Mouse (Mus musculus) neural tube, embryonic 10.5 days (tissue): ENCODE measurements around the gene Nup214.
A peak's percentile ranks its signal among the peaks of the same experiment; 100 is the strongest.

ENCODE experiments used
- DNase-seq: peaks from one replicate; pipeline ENCODE4 v3.0.0-alpha.2; 2017; ENCODE audit warnings: low spot score; ENCODE audit errors: extremely low spot score

Nup214 gene

GRCm38 (mm10) chr2:31974141-31974808 is at the start of gene Nup214:
TSS of gene Nup214 (plus strand) at chr2:31974436.
- DNase-seq, result peak; percentile 100

- no peak for DNase-seq
Measured at GRCm38 (mm10) chr2:31924811-31925210, 49.4 kb upstream of the Nup214 start.

GRCm38 (mm10) chr2:31925936-31926335 is 48.3 kb upstream of the Nup214 start:
- no peak for DNase-seq

- no peak for DNase-seq
Measured at GRCm38 (mm10) chr2:31929664-31930063, 44.6 kb upstream of the Nup214 start.

- DNase-seq, result no peak
Measured at GRCm38 (mm10) chr2:31934551-31934950, 39.7 kb upstream of the Nup214 start.

- DNase-seq, result no peak
Measured at GRCm38 (mm10) chr2:31935054-31935453, 39.2 kb upstream of the Nup214 start.

- no peak for DNase-seq
Measured at GRCm38 (mm10) chr2:31938298-31938697, 35.9 kb upstream of the Nup214 start.

- no peak for DNase-seq
Measured at GRCm38 (mm10) chr2:31943011-31943410, 31.2 kb upstream of the Nup214 start.

- DNase-seq, result no peak
Measured at GRCm38 (mm10) chr2:31945580-31945979, 28.7 kb upstream of the Nup214 start.

- DNase-seq, result no peak
Measured at GRCm38 (mm10) chr2:31948392-31948791, 25.8 kb upstream of the Nup214 start.

GRCm38 (mm10) chr2:31948801-31949200 is 25.4 kb upstream of the Nup214 start:
- DNase-seq, result no peak

- peak; percentile 84 for DNase-seq
Measured at GRCm38 (mm10) chr2:31950058-31950871, 24.0 kb upstream of the Nup214 start, which contains the start of gene Aif1l. TSS of gene Aif1l (plus strand) at chr2:31950139.

GRCm38 (mm10) chr2:31950966-31951365 is 23.3 kb upstream of the Nup214 start:
- DNase-seq, result no peak

GRCm38 (mm10) chr2:31952236-31952635 is 22.0 kb upstream of the Nup214 start:
- no peak for DNase-seq

- DNase-seq, result no peak
Measured at GRCm38 (mm10) chr2:31952725-31953124, 21.5 kb upstream of the Nup214 start.

- no peak for DNase-seq
Measured at GRCm38 (mm10) chr2:31953687-31954086, 20.5 kb upstream of the Nup214 start.

- DNase-seq, result no peak
Measured at GRCm38 (mm10) chr2:31954779-31955181, 19.5 kb upstream of the Nup214 start.

- DNase-seq, result no peak
Measured at GRCm38 (mm10) chr2:31955686-31956085, 18.6 kb upstream of the Nup214 start.

GRCm38 (mm10) chr2:31957211-31957610 is 17.0 kb upstream of the Nup214 start:
- DNase-seq, result no peak

GRCm38 (mm10) chr2:31960986-31961385 is 13.2 kb upstream of the Nup214 start:
- DNase-seq, result no peak

GRCm38 (mm10) chr2:31961791-31962222 is 12.4 kb upstream of the Nup214 start:
- DNase-seq, result no peak

GRCm38 (mm10) chr2:31962501-31963224 is 11.6 kb upstream of the Nup214 start:
- no peak for DNase-seq
